Mouse (Mus musculus) ES-E14 (cell line): Measurements from ENCODE around the gene Rundc3b. TPM values are rescaled to one million over a fixed set of nuclear protein-coding genes. Genes with fewer than 3 reads are reported as not detected.
A peak's percentile ranks its signal among the peaks of the same experiment; 100 is the strongest.

ENCODE experiments used
- DNase-seq: peaks from one replicate; pipeline ENCODE4 v3.0.0-alpha.2; 2013; ENCODE audit warnings: low read depth, low spot score
- H3K27ac ChIP-seq: 2 replicates; pipeline ENCODE4 v1.5.1; 2012; ENCODE audit warnings: low read depth, mild to moderate bottlenecking, low read length, moderate library complexity, mixed read lengths; ENCODE audit not compliant: poor library complexity, insufficient read depth, severe bottlenecking
- H3K36me3 ChIP-seq: 2 replicates; pipeline ENCODE4 v1.6.1; 2012; ENCODE audit warnings: mild to moderate bottlenecking, low read length, moderate library complexity, mixed read lengths; ENCODE audit not compliant: control insufficient read depth, poor library complexity, insufficient read depth, severe bottlenecking
- H3K4me1 ChIP-seq, 2 experiments: fragments of 150-350 bp in 1 of 2; sonication (generic) in 1 of 2; 2 replicates each; pipeline ENCODE4 v1.6.1; 2012; ENCODE audit warnings: low read length in 2 of 2, mild to moderate bottlenecking in 1 of 2, mixed read lengths in 1 of 2; ENCODE audit not compliant: control insufficient read depth in 2 of 2, insufficient read depth in 2 of 2, poor library complexity in 1 of 2
- H3K4me3 ChIP-seq, 2 experiments: fragments of 150-350 bp in 1 of 2; sonication (generic) in 1 of 2; 2 replicates each; pipeline ENCODE4 v1.5.1; 2012; ENCODE audit warnings: low read length in 2 of 2, low read depth in 1 of 2, mild to moderate bottlenecking in 1 of 2, mixed read lengths in 1 of 2; ENCODE audit not compliant: insufficient read depth in 1 of 2, poor library complexity in 1 of 2, severe bottlenecking in 1 of 2
- H3K9ac ChIP-seq: 2 replicates; pipeline ENCODE4 v1.6.1; 2012; ENCODE audit warnings: low read depth, mild to moderate bottlenecking, low read length, mixed read lengths; ENCODE audit not compliant: poor library complexity, insufficient read depth, severe bottlenecking
- H3K9me3 ChIP-seq: fragments of 150-350 bp; sonication (generic); 2 replicates; pipeline ENCODE4 v1.6.1; 2012; ENCODE audit warnings: low read depth, mild to moderate bottlenecking, low read length; ENCODE audit not compliant: control insufficient read depth, insufficient read depth
- CHD2 ChIP-seq: IDR thresholded peaks from 2 replicates; pipeline ENCODE4 v1.6.1; 2014; ENCODE audit warnings: mild to moderate bottlenecking, low read depth, low read length, inconsistent platforms
- HCFC1 ChIP-seq: IDR thresholded peaks from 2 replicates; pipeline ENCODE4 v1.6.1; 2012; ENCODE audit warnings: low read length, inconsistent platforms, borderline replicate concordance; ENCODE audit not compliant: insufficient read depth
- MAFK ChIP-seq: IDR thresholded peaks from 2 replicates; pipeline ENCODE4 v1.6.1; 2014; ENCODE audit warnings: mild to moderate bottlenecking, low read depth, low read length, inconsistent platforms; ENCODE audit not compliant: insufficient read depth
- ZC3H11A ChIP-seq: IDR thresholded peaks from 2 replicates; pipeline ENCODE4 v1.6.1; 2012; ENCODE audit warnings: low read depth, mild to moderate bottlenecking, inconsistent platforms, low read length, borderline replicate concordance
- ZNF384 ChIP-seq: IDR thresholded peaks from 2 replicates; pipeline ENCODE4 v1.6.1; 2012; ENCODE audit warnings: low read depth, low read length, inconsistent platforms
- in situ Hi-C, 2 experiments: fragments of 600-800 bp; cut with MboI; formaldehyde crosslinking; loops; one replicate each; pipeline ENCODE4 v1.15.1; 2025; ENCODE audit warnings: low sequenced_read_pairs in 2 of 2, inconsistent platforms in 1 of 2; ENCODE audit not compliant: unreplicated experiment in 2 of 2
- total RNA-seq: library from RNA; depleted of rRNA; stranded (reverse); fragments of 300-350 nt; gene quantifications from 2 replicates; pipeline ENCODE4 v1.2.3, GENCODE M21; 2012

Gene Rundc3b
- total RNA-seq, 1 experiment, result 2.5 TPM

DNA sequence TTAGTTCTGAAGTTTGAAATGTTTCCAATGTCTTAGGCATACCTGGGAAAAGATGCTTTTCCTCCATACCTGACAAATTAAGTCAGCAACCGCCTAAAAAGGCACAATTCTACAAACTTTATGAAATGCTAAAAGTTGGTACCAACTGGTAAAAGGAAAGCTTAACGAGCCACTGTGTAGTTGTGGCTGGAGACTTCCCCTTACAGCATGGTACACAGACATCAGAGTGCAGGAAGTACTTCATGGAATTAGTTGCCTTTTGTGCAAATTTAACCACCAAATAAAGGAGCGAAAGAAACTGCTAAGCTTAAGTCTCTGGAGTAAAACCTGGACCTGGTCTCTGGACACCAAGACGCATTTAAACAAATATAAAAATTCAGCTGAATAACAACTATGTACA is 131.0 kb downstream of the Rundc3b start:
- in situ Hi-C loops, result no loop called here
- no peaks in the 10 kb centered on the region for H3K9me3 ChIP-seq
- H3K27ac ChIP-seq, result no peak overlapping the region
- H3K36me3 ChIP-seq, result no peaks in the 10 kb centered on the region
- H3K4me1 ChIP-seq, result peaks cover 0 to 7% of the 10 kb centered on the region in 2 experiments; a peak in 2 of 4 replicates
- no peak overlapping the region for H3K9ac ChIP-seq
- no peak overlapping the region for H3K4me3 ChIP-seq
- TF ChIP-seq HCFC1, result no peak
- TF ChIP-seq CHD2, result no peak
- TF ChIP-seq ZC3H11A, result no peak
- no peak for TF ChIP-seq MAFK
- no peak for TF ChIP-seq ZNF384
- DNase-seq, result no peak

GRCm38 (mm10) chr5:8489471-8490110 is 133.2 kb downstream of the Rundc3b start:
- in situ Hi-C loops, result no loop called here
- no peak overlapping the region for H3K27ac ChIP-seq

GRCm38 (mm10) chr5:8488701-8489297 is 134.0 kb downstream of the Rundc3b start:
- Histone ChIP-seq H3K9me3 (no peaks in the 10 kb centered on the region), H3K4me1 (peaks cover 0 to 7% of the 10 kb centered on the region in 2 experiments; a peak in 2 of 4 replicates), H3K9ac (no peak overlapping the region), H3K27ac (no peak overlapping the region; the same call in 1 of the 2 replicates), H3K4me3 (no peak overlapping the region), H3K36me3 (no peaks in the 10 kb centered on the region)
- in situ Hi-C loops, result no loop called here
- DNase-seq, result no peak
- TF ChIP-seq HCFC1, result no peak
- TF ChIP-seq CHD2, result no peak
- no peak for TF ChIP-seq MAFK
- no peak for TF ChIP-seq ZC3H11A
- no peak for TF ChIP-seq ZNF384

More at GRCm38 (mm10) chr5:8489471-8490110, 133.2 kb downstream of the Rundc3b start:
- Histone ChIP-seq H3K9me3 (no peaks in the 10 kb centered on the region), H3K4me1 (peaks cover 0 to 7% of the 10 kb centered on the region in 2 experiments; a peak in 2 of 4 replicates), H3K36me3 (no peaks in the 10 kb centered on the region), H3K4me3 (no peak overlapping the region), H3K9ac (no peak overlapping the region)
- DNase-seq, result no peak
- TF ChIP-seq ZNF384, result 0 out of 2 replicates have a peak, but pooled peaks have one; percentile 18
- no peak for TF ChIP-seq MAFK

DNA sequence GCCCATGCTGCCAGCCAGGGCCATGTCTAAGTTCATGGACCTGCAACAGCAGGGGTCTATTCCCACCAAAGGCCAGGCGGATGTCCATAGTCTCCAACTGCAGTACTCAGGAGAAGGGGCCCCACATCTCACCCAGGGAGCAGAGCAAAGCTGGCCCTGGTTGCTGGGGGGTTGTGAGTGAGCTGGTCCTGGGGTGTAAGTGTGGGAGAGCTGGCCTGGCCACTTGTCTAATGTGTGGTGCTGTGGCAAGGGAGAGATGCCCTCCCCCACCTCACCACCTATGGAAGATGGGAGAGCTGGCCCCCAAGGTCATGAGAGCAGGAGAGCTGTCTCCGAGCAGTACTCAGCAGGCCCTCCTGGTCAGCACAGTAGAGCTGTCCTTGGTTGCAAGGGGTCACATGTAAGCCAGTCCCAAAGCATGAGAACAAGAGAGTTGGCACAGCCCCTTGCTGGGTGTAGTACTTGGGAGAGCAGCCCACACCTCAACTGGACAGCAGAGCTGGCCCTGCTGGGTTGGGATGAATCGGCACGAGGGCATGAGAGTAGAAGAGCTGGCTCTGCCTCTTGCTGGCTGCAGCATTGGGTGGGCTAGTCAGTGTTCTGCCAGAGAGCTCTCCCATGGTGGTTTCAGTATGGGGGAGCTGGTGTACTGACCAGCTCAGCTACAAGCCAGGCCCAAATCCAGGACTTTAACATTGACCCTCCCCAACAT is 134.6 kb downstream of the Rundc3b start:
- Histone ChIP-seq H3K9ac (no peak overlapping the region), H3K27ac (no peak overlapping the region; the same call in 1 of the 2 replicates), H3K9me3 (no peaks in the 10 kb centered on the region), H3K4me3 (no peak overlapping the region), H3K4me1 (peaks cover 0 to 7% of the 10 kb centered on the region in 2 experiments; a peak in 2 of 4 replicates), H3K36me3 (no peaks in the 10 kb centered on the region)
- DNase-seq, result no peak
- in situ Hi-C loops, result no loop called here
- TF ChIP-seq HCFC1, result no peak
- TF ChIP-seq ZC3H11A, result no peak
- no peak for TF ChIP-seq MAFK
- no peak for TF ChIP-seq CHD2
- TF ChIP-seq ZNF384, result no peak
